Mouse (Mus musculus) lung, postnatal 0 days (tissue): Measurements from ENCODE around the gene Cpa1. TPM values are rescaled to one million over a fixed set of nuclear protein-coding genes. Genes with fewer than 3 reads are reported as not detected.

Experiments
- ATAC-seq: fragments of 200-750 bp; cut with Nextera tagmentation; 2 replicates; pipeline ENCODE4 v1.8.0; 2017; ENCODE audit warnings: moderate library complexity
- DNase-seq: peaks from one replicate; pipeline ENCODE4 v3.0.0-alpha.2; 2016; ENCODE audit warnings: low spot score
- H3K27ac ChIP-seq: fragments of 300-500 bp; sonication (generic); 2 replicates; pipeline ENCODE4 v1.5.1; 2014; ENCODE audit warnings: antibody characterized with exemption, mild to moderate bottlenecking, low read length, mixed read lengths
- H3K27me3 ChIP-seq: fragments of 300-500 bp; sonication (generic); replicated peaks from 2 replicates; pipeline ENCODE4 v1.6.1; 2014; ENCODE audit warnings: low read length, mixed read lengths; ENCODE audit not compliant: insufficient read depth
- H3K36me3 ChIP-seq: fragments of 300-500 bp; sonication (generic); 2 replicates; pipeline ENCODE4 v1.6.1; 2014; ENCODE audit warnings: low read length, mixed read lengths; ENCODE audit not compliant: insufficient read depth
- H3K4me1 ChIP-seq: fragments of 300-500 bp; sonication (generic); 2 replicates; pipeline ENCODE4 v1.6.1; 2014; ENCODE audit warnings: antibody characterized with exemption, low read depth, low read length, mixed read lengths; ENCODE audit not compliant: insufficient read depth
- H3K4me2 ChIP-seq: fragments of 300-500 bp; sonication (generic); replicated peaks from 2 replicates; pipeline ENCODE4 v1.6.1; 2014; ENCODE audit warnings: low read depth, mild to moderate bottlenecking, low read length, moderate library complexity, mixed read lengths
- H3K4me3 ChIP-seq: fragments of 300-500 bp; sonication (generic); 2 replicates; pipeline ENCODE4 v1.5.1; 2014; ENCODE audit warnings: low read depth, low read length
- H3K9ac ChIP-seq: fragments of 300-500 bp; sonication (generic); replicated peaks from 2 replicates; pipeline ENCODE4 v1.6.1; 2014; ENCODE audit warnings: low read depth, mild to moderate bottlenecking
- H3K9me3 ChIP-seq: fragments of 300-500 bp; sonication (generic); 2 replicates; pipeline ENCODE4 v1.6.1; 2016; ENCODE audit warnings: low read length, mixed read lengths
- CTCF ChIP-seq: IDR thresholded peaks from 2 replicates; pipeline ENCODE4 v1.5.1; 2016; ENCODE audit warnings: antibody characterized with exemption, mild to moderate bottlenecking
- EP300 ChIP-seq: IDR thresholded peaks from 2 replicates; pipeline ENCODE4 v1.6.1; 2016; ENCODE audit warnings: antibody characterized with exemption, mild to moderate bottlenecking, control low read depth
- WGBS: fragments of 180-500 bp; shearing (Covaris S2); extraction: QIAGEN DNeasy Blood & Tissue Kit; methylation state at CpG from one replicate; pipeline ENCODE4 v1.1.7; 2014; 5-methylcytosine and 5-hydroxymethylcytosine counted together
- polyA plus RNA-seq: library from polyadenylated mRNA; unstranded; fragments of >200 nt; fragmentation: Nextera tagmentation; extraction: Ambion mirVana; gene quantifications from 2 replicates; pipeline ENCODE4 v1.2.1, GENCODE M21; 2015

Gene Cpa1
- polyA plus RNA-seq, 1 experiment from 2014 or later = 8.8 TPM

DNA sequence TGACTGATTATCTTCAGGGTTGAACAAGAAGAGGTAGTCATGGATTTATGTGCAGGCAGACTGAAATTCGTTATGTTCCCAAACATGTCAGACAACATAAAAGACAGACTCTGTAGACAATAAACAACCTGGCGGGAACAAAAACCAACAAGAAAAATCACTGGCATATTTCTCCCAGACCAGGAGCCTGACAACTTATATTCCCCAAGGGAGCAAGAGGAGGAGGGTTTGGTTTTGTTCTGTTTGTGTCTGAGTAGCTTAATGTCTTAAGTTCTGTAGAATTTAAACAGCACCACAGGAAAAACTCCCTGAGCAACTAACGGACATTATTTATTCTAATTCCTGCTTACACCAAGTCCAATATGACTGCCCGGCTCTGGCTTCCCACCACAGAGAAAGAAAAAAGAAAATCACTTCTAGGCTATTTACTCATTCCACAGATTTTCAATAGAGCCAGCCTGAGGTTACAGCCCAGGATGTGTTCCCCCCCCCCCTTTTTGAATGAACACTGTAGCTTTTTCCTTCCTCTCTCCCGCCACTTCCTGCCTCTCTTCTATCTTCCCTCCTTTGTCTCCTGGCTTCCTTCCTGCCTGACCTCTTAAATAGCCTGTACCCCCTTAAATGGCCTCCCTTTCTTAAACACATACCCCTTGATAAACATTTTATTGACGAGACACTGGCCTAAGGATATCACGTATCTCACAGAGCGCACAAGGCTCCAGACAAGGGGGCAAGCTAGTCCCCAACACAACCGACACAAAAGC, 13.6 kb downstream of the Cpa1 start:
- H3K9me3 ChIP-seq = no peaks in the 10 kb centered on the region
- ATAC-seq (peak; percentile 30), DNase-seq (peak; percentile 53)
- no peaks in the 10 kb centered on the region for H3K36me3 ChIP-seq
- 43% methylated on average over 9 of the region's 9 CpGs for WGBS
- no peaks in the 10 kb centered on the region for H3K27me3 ChIP-seq
- peaks cover 7% of the 10 kb centered on the region; the same call in 1 of the 2 replicates for H3K4me1 ChIP-seq
- TF ChIP-seq CTCF (no peak), EP300 (peak; percentile 55; the same call in 1 of the 2 replicates)
- no peak overlapping the region for H3K9ac ChIP-seq
- H3K4me3 ChIP-seq = no peak overlapping the region
- peak overlapping the region; percentile 68 for H3K27ac ChIP-seq
- no peak overlapping the region for H3K4me2 ChIP-seq

DNA sequence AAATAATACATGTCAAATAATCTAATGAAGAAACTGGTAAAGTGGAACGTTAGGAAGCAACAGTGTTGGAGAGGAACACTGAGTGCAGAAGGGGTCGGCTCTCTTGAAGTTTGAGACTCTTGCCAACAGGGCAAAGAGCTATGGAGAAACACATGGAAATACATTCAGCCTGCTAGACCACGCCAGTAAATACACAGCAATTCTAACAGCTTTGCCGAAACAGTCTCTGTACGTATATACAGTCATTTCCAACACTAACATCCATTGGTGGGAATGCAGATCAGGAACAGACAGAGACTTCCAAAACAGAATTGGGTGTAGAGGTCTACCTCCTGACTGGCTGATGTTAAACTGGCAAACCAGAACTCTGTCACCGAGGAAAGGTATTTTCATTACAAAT, 14.5 kb downstream of the Cpa1 start:
- Histone ChIP-seq H3K9me3 (no peaks in the 10 kb centered on the region), H3K4me1 (peaks cover 7% of the 10 kb centered on the region; the same call in 1 of the 2 replicates), H3K4me3 (no peak overlapping the region), H3K36me3 (no peaks in the 10 kb centered on the region), H3K27ac (0 out of 2 replicates have a peak overlapping the region, but pooled peaks have one; percentile 27), H3K4me2 (no peak overlapping the region), H3K9ac (no peak overlapping the region), H3K27me3 (no peaks in the 10 kb centered on the region)
- DNase-seq = no peak
- TF ChIP-seq EP300 = no peak
- no peak for TF ChIP-seq CTCF
- WGBS = 41% methylated on average over 6 of the region's 6 CpGs
- ATAC-seq = no peak

DNA sequence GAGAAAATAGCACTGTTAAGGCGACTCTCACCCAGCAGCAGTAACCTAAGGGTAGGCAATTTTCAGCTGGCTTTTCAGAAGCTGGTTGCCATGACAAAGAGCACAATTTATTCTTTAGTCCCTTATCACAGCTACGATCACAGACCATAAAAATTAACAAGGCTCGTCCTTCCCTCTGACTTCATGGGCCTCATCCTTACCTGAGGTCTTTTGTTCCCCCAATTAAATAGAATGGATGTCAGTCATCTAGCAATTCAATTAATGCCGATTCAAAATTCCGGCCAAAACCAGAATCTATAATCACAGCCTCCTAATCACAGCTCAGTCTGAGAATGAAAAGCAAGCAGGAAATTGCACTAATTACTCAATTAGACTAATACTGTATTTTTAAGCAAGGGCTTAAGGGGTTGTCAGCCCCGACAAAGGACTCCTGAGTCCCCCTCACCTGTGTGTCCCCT, 15.4 kb downstream of the Cpa1 start:
- 55% methylated on average over 6 of the region's 6 CpGs for WGBS
- Histone ChIP-seq H3K4me3 (no peak overlapping the region), H3K4me2 (no peak overlapping the region), H3K36me3 (no peaks in the 10 kb centered on the region), H3K9ac (no peak overlapping the region), H3K9me3 (no peaks in the 10 kb centered on the region), H3K27ac (no peak overlapping the region), H3K4me1 (peaks cover 7% of the 10 kb centered on the region; the same call in 1 of the 2 replicates), H3K27me3 (no peaks in the 10 kb centered on the region)
- ATAC-seq = no peak
- TF ChIP-seq CTCF (no peak), EP300 (no peak)
- DNase-seq = no peak

GRCm38 (mm10) chr6:30654932-30655331, 15.9 kb downstream of the Cpa1 start:
- Histone ChIP-seq H3K4me2 (no peak overlapping the region), H3K9ac (no peak overlapping the region), H3K9me3 (no peaks in the 10 kb centered on the region), H3K27ac (no peak overlapping the region), H3K27me3 (no peaks in the 10 kb centered on the region), H3K4me3 (no peak overlapping the region), H3K36me3 (no peaks in the 10 kb centered on the region), H3K4me1 (peaks cover 7% of the 10 kb centered on the region; the same call in 1 of the 2 replicates)
- ATAC-seq (no peak), DNase-seq (no peak)
- 90% methylated on average over 3 of the region's 3 CpGs for WGBS
- TF ChIP-seq EP300 (no peak), CTCF (no peak)

DNA sequence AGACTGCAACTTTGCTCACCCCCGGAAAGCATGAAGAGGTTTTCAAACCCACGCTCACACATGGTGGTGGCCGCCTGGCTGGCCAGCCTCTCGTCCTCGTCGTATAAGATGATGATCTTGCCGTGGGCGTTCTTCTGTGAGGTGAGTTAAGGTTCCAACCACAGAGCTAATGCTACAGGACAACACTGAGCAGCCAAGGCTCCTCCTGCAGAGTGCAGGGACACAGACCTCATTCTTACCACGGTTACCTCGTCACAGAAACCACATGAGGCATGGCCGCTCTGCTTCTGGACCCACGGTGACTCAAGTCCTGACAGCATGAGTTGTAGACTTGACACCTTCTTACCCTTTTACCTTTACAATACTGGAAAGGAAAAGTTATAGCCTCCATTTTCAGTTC, 18.3 kb downstream of the Cpa1 start:
- no peak overlapping the region for H3K4me3 ChIP-seq
- no peak for ATAC-seq
- DNase-seq = no peak
- H3K9ac ChIP-seq = no peak overlapping the region
- WGBS = 93% methylated on average over 12 of the region's 12 CpGs
- no peaks in the 10 kb centered on the region for H3K9me3 ChIP-seq
- H3K27ac ChIP-seq = no peak overlapping the region
- H3K4me1 ChIP-seq = peaks cover 7% of the 10 kb centered on the region; the same call in 1 of the 2 replicates
- no peaks in the 10 kb centered on the region for H3K36me3 ChIP-seq
- no peak overlapping the region for H3K4me2 ChIP-seq
- no peaks in the 10 kb centered on the region for H3K27me3 ChIP-seq
- TF ChIP-seq CTCF (no peak), EP300 (no peak)

GRCm38 (mm10) chr6:30658619-30659018, 19.6 kb downstream of the Cpa1 start:
- no peaks in the 10 kb centered on the region for H3K27me3 ChIP-seq
- no peaks in the 10 kb centered on the region for H3K36me3 ChIP-seq
- no peak overlapping the region for H3K4me2 ChIP-seq
- H3K9ac ChIP-seq = no peak overlapping the region
- H3K4me3 ChIP-seq = no peak overlapping the region
- peak; percentile 65 for ATAC-seq
- H3K4me1 ChIP-seq = peaks cover 4% of the 10 kb centered on the region; the same call in 1 of the 2 replicates
- DNase-seq = peak; percentile 41
- WGBS = 58% methylated on average over 9 of the region's 9 CpGs
- H3K27ac ChIP-seq = no peak overlapping the region
- TF ChIP-seq EP300 (peak; percentile 78), CTCF (no peak)
- no peaks in the 10 kb centered on the region for H3K9me3 ChIP-seq
